Comparison of ENCODE assay signal across 24 mouse cellular contexts in genomic region chr12:114609171-114609570, GRCm38 (mm10).
A peak's percentile ranks its signal among the peaks of the same experiment; 100 is the strongest.
DNase-seq lines count a peak whose midpoint lies in the region; ATAC-seq and TF ChIP-seq lines count a peak whose summit lies in the region.
"Had no signal": no experiment of that assay in that cellular context is flagged by ENCODE, and none has a peak within 500 bp of the region (broad histone marks: within the 10 kb centered on the region; RNA-seq: fewer than 3 reads in every experiment).

No protein-coding gene starts in this region.

- 0 out of 2 replicates have a peak, but pooled peaks have one; percentile 17 for ATAC-seq in liver, postnatal 0 days
- ATAC-seq in liver, embryonic 12.5 days, result no peak
- ATAC-seq: activated CD4-positive, CD25-positive, alpha-beta regulatory T cell, adult 4 months; forebrain, embryonic 15.5 days; Patski had no signal

- no peak overlapping the region for H3K4me3 ChIP-seq in liver, postnatal 0 days (ENCODE audit: low read depth, low read length)
- H3K4me3 ChIP-seq in liver, embryonic 12.5 days, result no peak overlapping the region
- H3K4me3 ChIP-seq: embryonic facial prominence, embryonic 12.5 days; forebrain, embryonic 15.5 days; heart, embryonic 15.5 days; hindbrain, embryonic 10.5 days had no signal

- no peaks in the 10 kb centered on the region for H3K4me1 ChIP-seq in liver, postnatal 0 days (ENCODE audit: insufficient read depth)
- H3K4me1 ChIP-seq in liver, embryonic 12.5 days, result no peaks in the 10 kb centered on the region
- H3K4me1 ChIP-seq: embryonic facial prominence, embryonic 12.5 days; forebrain, embryonic 15.5 days; heart, embryonic 15.5 days; hindbrain, embryonic 10.5 days had no signal

- no peak for TF ChIP-seq CTCF in liver, postnatal 0 days (IDR thresholded peaks at IDR 0.05; ENCODE audit: low read depth)

- H3K27me3 ChIP-seq in liver, postnatal 0 days (ENCODE audit: insufficient read depth, low read length), result no peaks in the 10 kb centered on the region
- no peaks in the 10 kb centered on the region for H3K27me3 ChIP-seq in liver, embryonic 12.5 days (replicated peaks)
- H3K27me3 ChIP-seq: CH12.LX; embryonic facial prominence, embryonic 12.5 days; forebrain, embryonic 15.5 days; heart, embryonic 15.5 days; Patski had no signal

- H3K9ac ChIP-seq in liver, postnatal 0 days (replicated peaks), result no peak overlapping the region
- no peak overlapping the region for H3K9ac ChIP-seq in liver, embryonic 12.5 days
- H3K9ac ChIP-seq: embryonic facial prominence, embryonic 12.5 days; forebrain, embryonic 15.5 days; heart, embryonic 15.5 days; hindbrain, embryonic 14.5 days had no signal

- H3K27ac ChIP-seq in liver, postnatal 0 days (ENCODE audit: low read depth), result 0 out of 2 replicates have a peak overlapping the region, but pooled peaks have one; percentile 5
- H3K27ac ChIP-seq in liver, embryonic 12.5 days, result no peak overlapping the region
- H3K27ac ChIP-seq: embryonic facial prominence, embryonic 12.5 days; forebrain, embryonic 15.5 days; heart, embryonic 15.5 days; hindbrain, embryonic 10.5 days; hindbrain, embryonic 14.5 days had no signal

- H3K4me2 ChIP-seq in liver, postnatal 0 days (ENCODE audit: low read depth, low read length), result no peak overlapping the region
- H3K4me2 ChIP-seq in liver, embryonic 12.5 days, result no peak overlapping the region
- H3K4me2 ChIP-seq: embryonic facial prominence, embryonic 12.5 days; forebrain, embryonic 15.5 days; heart, embryonic 11.5 days; heart, embryonic 15.5 days; hindbrain, embryonic 14.5 days had no signal

- DNase-seq in liver, postnatal 0 days, result no peak
- peak; percentile 20 for DNase-seq in naive thymus-derived CD4-positive, alpha-beta T cell, adult 2 months (ENCODE audit: low read depth)
- peak; percentile 80 for DNase-seq in thymus, postnatal 0 days (ENCODE audit: low spot score)
- peak; percentile 60 to 71 for DNase-seq in thymus, postnatal 36 days
- no peak for DNase-seq in ovary, adult 18-20 months (ENCODE audit: low spot score)
- DNase-seq in adrenal gland, postnatal 25 days, result no peak
- DNase-seq in adrenal gland, adult (ENCODE audit: inconsistent age in 2 of 2, low spot score in 1 of 2), result no peak
- DNase-seq: adrenal gland, adult 2 months; adrenal gland, postnatal 36 days; cerebellum, adult 11 months; cerebellum, adult 8-10 months; cerebellum, postnatal 14 days; gastrocnemius, postnatal 36 days; heart, adult 18-20 months had no signal

- no peaks in the 10 kb centered on the region for H3K9me3 ChIP-seq in liver, postnatal 0 days (ENCODE audit: low read length)
- peaks cover 8% of the 10 kb centered on the region; the same call in 1 of the 2 replicates for H3K9me3 ChIP-seq in liver, embryonic 12.5 days (replicated peaks)

- H3K36me3 ChIP-seq in liver, postnatal 0 days (replicated peaks; ENCODE audit: insufficient read depth, low read length), result no peaks in the 10 kb centered on the region
- no peaks in the 10 kb centered on the region for H3K36me3 ChIP-seq in liver, embryonic 12.5 days
- H3K36me3 ChIP-seq: embryonic facial prominence, embryonic 12.5 days; forebrain, embryonic 15.5 days; heart, embryonic 15.5 days; hindbrain, embryonic 10.5 days had no signal

- no peak for TF ChIP-seq EP300 in liver, postnatal 0 days (IDR thresholded peaks at IDR 0.05; ENCODE audit: low read depth)

Comparison
In these comparisons a context has a peak if more than half of its experiments do, and no peak if none do; other contexts are left out.
1. DNase-seq: peak in naive thymus-derived CD4-positive, alpha-beta T cell, adult 2 months (single experiment), thymus, postnatal 0 days (single experiment) and thymus, postnatal 36 days (2 of 2); none in liver, postnatal 0 days (single experiment), ovary, adult 18-20 months (single experiment), adrenal gland, postnatal 25 days (single experiment) and adrenal gland, adult (0 of 2).